Comparison of ENCODE assay signal across 15 mouse cellular contexts in genomic region chr3:83904176-83904958, GRCm38 (mm10).
DNase-seq lines count a peak whose midpoint lies in the region; ATAC-seq and TF ChIP-seq lines count a peak whose summit lies in the region.
"Had no signal": no experiment of that assay in that cellular context is flagged by ENCODE, and none has a peak within 500 bp of the region (broad histone marks: within the 10 kb centered on the region; RNA-seq: fewer than 3 reads in every experiment).

No protein-coding gene starts in this region.

- peak overlapping the region; percentile 27; the same call in 1 of the 2 replicates for H3K27ac ChIP-seq in hindbrain, embryonic 16.5 days (ENCODE audit: low read depth, low read length)
- no peak overlapping the region for H3K27ac ChIP-seq in hindbrain, embryonic 14.5 days
- H3K27ac ChIP-seq in neural tube, embryonic 12.5 days, result no peak overlapping the region
- H3K27ac ChIP-seq in neural tube, embryonic 15.5 days (replicated peaks), result no peak overlapping the region
- H3K27ac ChIP-seq in stomach, postnatal 0 days (replicated peaks), result no peak overlapping the region
- H3K27ac ChIP-seq in liver, embryonic 11.5 days (ENCODE audit: low read depth, low read length), result no peak overlapping the region
- H3K27ac ChIP-seq: liver, embryonic 15.5 days had no signal

- TF ChIP-seq CTCF in stomach, postnatal 0 days (IDR thresholded peaks at IDR 0.05; ENCODE audit: low read depth), result no peak

- peak; percentile 10 for DNase-seq in gastrocnemius, postnatal 14 days
- DNase-seq in gastrocnemius, postnatal 36 days, result no peak
- no peak for DNase-seq in hindbrain, embryonic 14.5 days (ENCODE audit: low spot score)
- DNase-seq in stomach, postnatal 0 days (ENCODE audit: low spot score), result no peak
- no peak for DNase-seq in liver, embryonic 11.5 days (ENCODE audit: low spot score)
- DNase-seq: cerebellum, adult 11-12 months; heart, postnatal 36 days; layer of hippocampus, postnatal 36 days; right cerebral cortex, postnatal 14 days had no signal

- H3K27me3 ChIP-seq in hindbrain, embryonic 16.5 days (replicated peaks; ENCODE audit: control insufficient read depth, insufficient read depth, low read length), result no peaks in the 10 kb centered on the region
- H3K27me3 ChIP-seq in hindbrain, embryonic 14.5 days (ENCODE audit: control insufficient read depth, insufficient read depth, low read length), result no peaks in the 10 kb centered on the region
- H3K27me3 ChIP-seq in neural tube, embryonic 12.5 days (replicated peaks), result no peaks in the 10 kb centered on the region
- H3K27me3 ChIP-seq in neural tube, embryonic 15.5 days (replicated peaks), result no peaks in the 10 kb centered on the region
- H3K27me3 ChIP-seq in stomach, postnatal 0 days (ENCODE audit: control insufficient read depth, insufficient read depth, low read length), result no peaks in the 10 kb centered on the region
- no peaks in the 10 kb centered on the region for H3K27me3 ChIP-seq in liver, embryonic 11.5 days (replicated peaks; ENCODE audit: control insufficient read depth, insufficient read depth, low read length)
- H3K27me3 ChIP-seq: liver, embryonic 15.5 days had no signal

- H3K9ac ChIP-seq in hindbrain, embryonic 16.5 days (ENCODE audit: low read depth, low read length), result no peak overlapping the region
- no peak overlapping the region for H3K9ac ChIP-seq in hindbrain, embryonic 14.5 days
- H3K9ac ChIP-seq in neural tube, embryonic 12.5 days, result peak overlapping the region; percentile 23; the same call in 1 of the 2 replicates
- no peak overlapping the region for H3K9ac ChIP-seq in neural tube, embryonic 15.5 days (replicated peaks)
- H3K9ac ChIP-seq in stomach, postnatal 0 days (ENCODE audit: low read length), result no peak overlapping the region
- no peak overlapping the region for H3K9ac ChIP-seq in liver, embryonic 11.5 days (ENCODE audit: low read depth, low read length)
- H3K9ac ChIP-seq: liver, embryonic 15.5 days had no signal

- intact Hi-C loops in gastrocnemius, postnatal 14 days (cut with DNase I; ENCODE audit: low total_unique reads), result no loop called here
- intact Hi-C loops in gastrocnemius, postnatal 36 days (cut with DNase I), result no loop called here

- H3K4me2 ChIP-seq in hindbrain, embryonic 16.5 days (ENCODE audit: low read length), result no peak overlapping the region
- no peak overlapping the region for H3K4me2 ChIP-seq in hindbrain, embryonic 14.5 days (replicated peaks)
- no peak overlapping the region for H3K4me2 ChIP-seq in neural tube, embryonic 12.5 days (replicated peaks)
- no peak overlapping the region for H3K4me2 ChIP-seq in neural tube, embryonic 15.5 days
- H3K4me2 ChIP-seq in stomach, postnatal 0 days (replicated peaks; ENCODE audit: low read depth), result no peak overlapping the region
- H3K4me2 ChIP-seq in liver, embryonic 11.5 days, result no peak overlapping the region
- H3K4me2 ChIP-seq: liver, embryonic 15.5 days had no signal

- H3K9me3 ChIP-seq in hindbrain, embryonic 16.5 days (ENCODE audit: control insufficient read depth, low read length), result no peaks in the 10 kb centered on the region
- no peaks in the 10 kb centered on the region for H3K9me3 ChIP-seq in hindbrain, embryonic 14.5 days (ENCODE audit: control insufficient read depth, low read length)
- no peaks in the 10 kb centered on the region for H3K9me3 ChIP-seq in neural tube, embryonic 12.5 days
- no peaks in the 10 kb centered on the region for H3K9me3 ChIP-seq in neural tube, embryonic 15.5 days (replicated peaks)
- H3K9me3 ChIP-seq in stomach, postnatal 0 days (ENCODE audit: control insufficient read depth, low read length), result no peaks in the 10 kb centered on the region
- no peaks in the 10 kb centered on the region for H3K9me3 ChIP-seq in liver, embryonic 11.5 days (ENCODE audit: control insufficient read depth, low read length)
- H3K9me3 ChIP-seq: liver, embryonic 15.5 days had no signal

- no peaks in the 10 kb centered on the region for H3K4me1 ChIP-seq in hindbrain, embryonic 16.5 days (ENCODE audit: control insufficient read depth, insufficient read depth, low read depth, low read length)
- H3K4me1 ChIP-seq in hindbrain, embryonic 14.5 days (replicated peaks; ENCODE audit: control insufficient read depth, insufficient read depth, low read length), result no peaks in the 10 kb centered on the region
- no peaks in the 10 kb centered on the region for H3K4me1 ChIP-seq in neural tube, embryonic 12.5 days
- H3K4me1 ChIP-seq in neural tube, embryonic 15.5 days, result peaks cover 3% of the 10 kb centered on the region; the same call in 1 of the 2 replicates
- H3K4me1 ChIP-seq in stomach, postnatal 0 days (replicated peaks; ENCODE audit: control insufficient read depth, insufficient read depth), result no peaks in the 10 kb centered on the region
- H3K4me1 ChIP-seq in liver, embryonic 11.5 days (replicated peaks; ENCODE audit: control insufficient read depth, insufficient read depth, low read length), result no peaks in the 10 kb centered on the region
- H3K4me1 ChIP-seq: liver, embryonic 15.5 days had no signal

- ATAC-seq in hindbrain, embryonic 16.5 days, result peak; percentile 15; the same call in 1 of the 2 replicates
- no peak for ATAC-seq in hindbrain, embryonic 14.5 days (ENCODE audit: low FRiP score)
- no peak for ATAC-seq in neural tube, embryonic 12.5 days (ENCODE audit: low FRiP score, low read depth)
- ATAC-seq in neural tube, embryonic 15.5 days (ENCODE audit: low FRiP score), result no peak
- 0 out of 2 replicates have a peak, but pooled peaks have one; percentile 16 for ATAC-seq in stomach, postnatal 0 days (ENCODE audit: low FRiP score, low TSS enrichment)
- ATAC-seq in liver, embryonic 11.5 days (replicated peaks; ENCODE audit: low FRiP score), result no peak
- ATAC-seq: activated CD4-positive, CD25-positive, alpha-beta regulatory T cell, adult 4 months; intestine, postnatal 0 days had no signal

- WGBS in hindbrain, embryonic 16.5 days, result 70% methylated on average over 14 of the region's 14 CpGs
- 81% methylated on average over 14 of the region's 14 CpGs for WGBS in hindbrain, embryonic 14.5 days
- WGBS in neural tube, embryonic 12.5 days, result 89% methylated on average over 14 of the region's 14 CpGs
- WGBS in neural tube, embryonic 15.5 days, result 83% methylated on average over 14 of the region's 14 CpGs
- WGBS in stomach, postnatal 0 days, result 58% methylated on average over 14 of the region's 14 CpGs
- 76% methylated on average over 14 of the region's 14 CpGs for WGBS in liver, embryonic 11.5 days

- TF ChIP-seq EP300 in stomach, postnatal 0 days (optimal IDR thresholded peaks at IDR 0.05), result no peak

- peaks cover 30% of the 10 kb centered on the region for H3K36me3 ChIP-seq in hindbrain, embryonic 16.5 days (ENCODE audit: control insufficient read depth, insufficient read depth, low read length)
- peaks cover 92% of the 10 kb centered on the region for H3K36me3 ChIP-seq in hindbrain, embryonic 14.5 days (replicated peaks; ENCODE audit: control insufficient read depth, insufficient read depth)
- H3K36me3 ChIP-seq in neural tube, embryonic 12.5 days, result peaks cover 93% of the 10 kb centered on the region
- H3K36me3 ChIP-seq in neural tube, embryonic 15.5 days, result peaks cover 81% of the 10 kb centered on the region
- peaks cover 43% of the 10 kb centered on the region for H3K36me3 ChIP-seq in stomach, postnatal 0 days (ENCODE audit: control insufficient read depth, insufficient read depth, low read length)
- peaks cover 20% of the 10 kb centered on the region for H3K36me3 ChIP-seq in liver, embryonic 11.5 days (ENCODE audit: control insufficient read depth, insufficient read depth, low read length)

- H3K4me3 ChIP-seq in hindbrain, embryonic 16.5 days (ENCODE audit: low read length), result no peak overlapping the region
- H3K4me3 ChIP-seq in hindbrain, embryonic 14.5 days (replicated peaks; ENCODE audit: low read length), result no peak overlapping the region
- no peak overlapping the region for H3K4me3 ChIP-seq in neural tube, embryonic 12.5 days
- H3K4me3 ChIP-seq in neural tube, embryonic 15.5 days (replicated peaks), result no peak overlapping the region
- H3K4me3 ChIP-seq in stomach, postnatal 0 days (ENCODE audit: low read depth, low read length), result no peak overlapping the region
- no peak overlapping the region for H3K4me3 ChIP-seq in liver, embryonic 11.5 days (ENCODE audit: low read depth, low read length)
- H3K4me3 ChIP-seq: liver, embryonic 15.5 days had no signal

Comparison
In these comparisons a context has a peak if more than half of its experiments do, and no peak if none do; other contexts are left out.
1. ATAC-seq: peak in hindbrain, embryonic 16.5 days (single experiment) and stomach, postnatal 0 days (single experiment); none in hindbrain, embryonic 14.5 days (single experiment), neural tube, embryonic 12.5 days (single experiment), neural tube, embryonic 15.5 days (single experiment) and liver, embryonic 11.5 days (single experiment).